Mouse (Mus musculus) limb, embryonic 13.5 days (tissue): ENCODE measurements around the gene Mob3b. TPM values are rescaled to one million over a fixed set of nuclear protein-coding genes. Genes with fewer than 3 reads are reported as not detected.

Experiments used
- ATAC-seq: fragments of 200-750 bp; cut with Nextera tagmentation; 2 replicates; pipeline ENCODE4 v1.8.0; 2017; ENCODE audit warnings: low read depth, moderate number of reproducible peaks, moderate TSS enrichment; ENCODE audit not compliant: low FRiP score
- H3K27ac ChIP-seq: fragments of 300-500 bp; sonication (generic); 2 replicates; pipeline ENCODE4 v1.5.1; 2015; ENCODE audit warnings: inconsistent platforms, mild to moderate bottlenecking, moderate library complexity
- H3K27me3 ChIP-seq: fragments of 300-500 bp; sonication (generic); 2 replicates; pipeline ENCODE4 v1.6.1; 2015; ENCODE audit warnings: mild to moderate bottlenecking, inconsistent platforms
- H3K36me3 ChIP-seq: fragments of 300-500 bp; sonication (generic); 2 replicates; pipeline ENCODE4 v1.6.1; 2015; ENCODE audit warnings: inconsistent platforms, mild to moderate bottlenecking, moderate library complexity
- H3K4me1 ChIP-seq: fragments of 300-500 bp; sonication (generic); 2 replicates; pipeline ENCODE4 v1.6.1; 2015; ENCODE audit warnings: inconsistent platforms
- H3K4me2 ChIP-seq: fragments of 300-500 bp; sonication (generic); replicated peaks from 2 replicates; pipeline ENCODE4 v1.6.1; 2015; ENCODE audit warnings: inconsistent platforms, mild to moderate bottlenecking, moderate library complexity
- H3K4me3 ChIP-seq: fragments of 300-500 bp; sonication (generic); 2 replicates; pipeline ENCODE4 v1.5.1; 2015; ENCODE audit warnings: moderate library complexity, mild to moderate bottlenecking, inconsistent platforms
- H3K9ac ChIP-seq: fragments of 300-500 bp; sonication (generic); 2 replicates; pipeline ENCODE4 v1.6.1; 2015; ENCODE audit warnings: mild to moderate bottlenecking, inconsistent platforms
- H3K9me3 ChIP-seq: fragments of 300-500 bp; sonication (generic); 2 replicates; pipeline ENCODE4 v1.6.1; 2016; ENCODE audit warnings: inconsistent platforms
- WGBS: fragments of 180-500 bp; shearing (Covaris S2); methylation state at CpG from one replicate; pipeline ENCODE4 v1.1.7; 2015; 5-methylcytosine and 5-hydroxymethylcytosine counted together
- polyA plus RNA-seq: library from polyadenylated mRNA; unstranded; fragments of >200 nt; fragmentation: Nextera tagmentation; extraction: Ambion mirVana; gene quantifications from 2 replicates; pipeline ENCODE4 v1.2.1, GENCODE M21; 2015

The Mob3b gene
- polyA plus RNA-seq, 1 experiment from 2014 or later: 13.5 TPM

- 75% methylated on average over 13 of the region's 13 CpGs for WGBS
- Histone ChIP-seq H3K27me3 (no peaks in the 10 kb centered on the region), H3K4me3 (no peak overlapping the region), H3K27ac (no peak overlapping the region; the same call in 1 of the 2 replicates), H3K4me2 (no peak overlapping the region), H3K9me3 (no peaks in the 10 kb centered on the region), H3K9ac (no peak overlapping the region), H3K36me3 (no peaks in the 10 kb centered on the region), H3K4me1 (peaks cover 11% of the 10 kb centered on the region; the same call in 1 of the 2 replicates)
- no peak for ATAC-seq
Measured at GRCm38 (mm10) chr4:35169571-35170125, 12.4 kb upstream of the Mob3b start.

- 57% methylated on average over 5 of the region's 5 CpGs for WGBS
- Histone ChIP-seq H3K36me3 (no peaks in the 10 kb centered on the region), H3K27me3 (no peaks in the 10 kb centered on the region), H3K9me3 (no peaks in the 10 kb centered on the region), H3K27ac (no peak overlapping the region), H3K4me3 (no peak overlapping the region), H3K4me1 (0 out of 2 replicates have a peak, but pooled peaks cover 3% of the 10 kb centered on the region), H3K9ac (no peak overlapping the region), H3K4me2 (no peak overlapping the region)
- ATAC-seq: no peak
Measured at GRCm38 (mm10) chr4:35167855-35168254, 10.6 kb upstream of the Mob3b start.

- no peak for ATAC-seq
- H3K4me2 ChIP-seq: no peak overlapping the region
- H3K4me1 ChIP-seq: 0 out of 2 replicates have a peak, but pooled peaks cover 3% of the 10 kb centered on the region
- H3K27ac ChIP-seq: no peak overlapping the region
- H3K4me3 ChIP-seq: no peak overlapping the region
- no peaks in the 10 kb centered on the region for H3K27me3 ChIP-seq
- WGBS: 83% methylated on average over 3 of the region's 3 CpGs
- no peaks in the 10 kb centered on the region for H3K9me3 ChIP-seq
- H3K36me3 ChIP-seq: no peaks in the 10 kb centered on the region
- H3K9ac ChIP-seq: no peak overlapping the region
Measured at GRCm38 (mm10) chr4:35165947-35166346, 8.7 kb upstream of the Mob3b start.

- Histone ChIP-seq H3K9me3 (no peaks in the 10 kb centered on the region), H3K36me3 (no peaks in the 10 kb centered on the region), H3K27ac (no peak overlapping the region), H3K4me1 (0 out of 2 replicates have a peak, but pooled peaks cover 3% of the 10 kb centered on the region), H3K9ac (no peak overlapping the region), H3K27me3 (no peaks in the 10 kb centered on the region), H3K4me3 (no peak overlapping the region), H3K4me2 (no peak overlapping the region)
- 89% methylated on average over 2 of the region's 2 CpGs for WGBS
- no peak for ATAC-seq
Measured at GRCm38 (mm10) chr4:35165275-35165674, 8.0 kb upstream of the Mob3b start.

GRCm38 (mm10) chr4:35157815-35158214 is 531 bp upstream of the Mob3b start:
- WGBS: 49% methylated on average over 11 of the region's 11 CpGs
- Histone ChIP-seq H3K4me2 (peak overlapping the region; percentile 85), H3K36me3 (no peaks in the 10 kb centered on the region), H3K9me3 (no peaks in the 10 kb centered on the region), H3K4me1 (peaks cover 14% of the 10 kb centered on the region), H3K4me3 (no peak overlapping the region), H3K27me3 (0 out of 2 replicates have a peak, but pooled peaks cover 2% of the 10 kb centered on the region), H3K9ac (no peak overlapping the region), H3K27ac (no peak overlapping the region)
- ATAC-seq: no peak

- under 1% methylated on average over 26 of the region's 26 CpGs for WGBS
- H3K27me3 ChIP-seq: 0 out of 2 replicates have a peak, but pooled peaks cover 2% of the 10 kb centered on the region
- peaks cover 14% of the 10 kb centered on the region for H3K4me1 ChIP-seq
- H3K36me3 ChIP-seq: no peaks in the 10 kb centered on the region
- ATAC-seq: peak; percentile 89
- H3K4me3 ChIP-seq: peak overlapping the region; percentile 60
- peak overlapping the region; percentile 87 for H3K27ac ChIP-seq
- no peaks in the 10 kb centered on the region for H3K9me3 ChIP-seq
- H3K4me2 ChIP-seq: peak overlapping the region; percentile 85
- peak overlapping the region; percentile 79 for H3K9ac ChIP-seq
Measured at GRCm38 (mm10) chr4:35156149-35156611, 1.1 kb downstream of the Mob3b start.

- no peak for ATAC-seq
- Histone ChIP-seq H3K27me3 (0 out of 2 replicates have a peak, but pooled peaks cover 2% of the 10 kb centered on the region), H3K27ac (0 out of 2 replicates have a peak overlapping the region, but pooled peaks have one; percentile 87), H3K4me3 (peak overlapping the region; percentile 60), H3K9ac (peak overlapping the region; percentile 79; the same call in 1 of the 2 replicates), H3K4me1 (peaks cover 14% of the 10 kb centered on the region), H3K9me3 (no peaks in the 10 kb centered on the region), H3K36me3 (no peaks in the 10 kb centered on the region), H3K4me2 (peak overlapping the region; percentile 85)
- 26% methylated on average over 20 of the region's 20 CpGs for WGBS
Measured at GRCm38 (mm10) chr4:35155132-35155922, 2.0 kb downstream of the Mob3b start.

- 21% methylated on average over 3 of the region's 3 CpGs for WGBS
Measured at GRCm38 (mm10) chr4:35154051-35154450, 3.2 kb downstream of the Mob3b start.

GRCm38 (mm10) chr4:35151756-35152155 is 5.5 kb downstream of the Mob3b start, which contains the start of gene Ifnk:
Ifnk (plus strand) TSS chr4:35152056.
- H3K27me3 ChIP-seq: no peaks in the 10 kb centered on the region
- WGBS: 77% methylated on average over 4 of the region's 4 CpGs
- H3K4me3 ChIP-seq: no peak within 1 kb of the TSS
- no peak within 1 kb of the TSS for H3K4me2 ChIP-seq
- no peaks in the 10 kb centered on the region for H3K9me3 ChIP-seq
- no peaks in the 10 kb centered on the region for H3K36me3 ChIP-seq
- H3K4me1 ChIP-seq: peaks cover 9% of the 10 kb centered on the region
- H3K9ac ChIP-seq: no peak within 1 kb of the TSS
- no peak within 1 kb of the TSS for H3K27ac ChIP-seq
- ATAC-seq: no peak

More at GRCm38 (mm10) chr4:35154051-35154450, 3.2 kb downstream of the Mob3b start:
- peaks cover 14% of the 10 kb centered on the region for H3K4me1 ChIP-seq
- no peaks in the 10 kb centered on the region for H3K9me3 ChIP-seq
- no peaks in the 10 kb centered on the region for H3K27me3 ChIP-seq
- H3K4me2 ChIP-seq: no peak overlapping the region
- H3K36me3 ChIP-seq: no peaks in the 10 kb centered on the region
- no peak overlapping the region for H3K9ac ChIP-seq
- no peak for ATAC-seq
- no peak overlapping the region for H3K27ac ChIP-seq
- H3K4me3 ChIP-seq: no peak overlapping the region

GRCm38 (mm10) chr4:35150706-35151105 is 6.6 kb downstream of the Mob3b start:
- H3K9ac ChIP-seq: no peak overlapping the region
- no peaks in the 10 kb centered on the region for H3K36me3 ChIP-seq
- H3K4me2 ChIP-seq: no peak overlapping the region
- no peak overlapping the region for H3K4me3 ChIP-seq
- WGBS: 90% methylated on average over 3 of the region's 3 CpGs
- H3K9me3 ChIP-seq: no peaks in the 10 kb centered on the region
- H3K27ac ChIP-seq: no peak overlapping the region
- H3K27me3 ChIP-seq: no peaks in the 10 kb centered on the region
- peaks cover 9% of the 10 kb centered on the region for H3K4me1 ChIP-seq
- no peak for ATAC-seq

- H3K4me2 ChIP-seq: no peak overlapping the region
- WGBS: 87% methylated on average over 4 of the region's 4 CpGs
- no peaks in the 10 kb centered on the region for H3K27me3 ChIP-seq
- H3K9me3 ChIP-seq: no peaks in the 10 kb centered on the region
- no peak overlapping the region for H3K9ac ChIP-seq
- H3K4me1 ChIP-seq: peaks cover 12% of the 10 kb centered on the region
- no peak overlapping the region for H3K27ac ChIP-seq
- H3K36me3 ChIP-seq: no peaks in the 10 kb centered on the region
- no peak overlapping the region for H3K4me3 ChIP-seq
- no peak for ATAC-seq
Measured at GRCm38 (mm10) chr4:35148326-35148725, 9.0 kb downstream of the Mob3b start.

- 91% methylated on average over 5 of the region's 5 CpGs for WGBS
- H3K9ac ChIP-seq: no peak overlapping the region
- H3K4me2 ChIP-seq: no peak overlapping the region
Measured at GRCm38 (mm10) chr4:35146597-35146996, 10.7 kb downstream of the Mob3b start.

More at GRCm38 (mm10) chr4:35146597-35146996, 10.7 kb downstream of the Mob3b start:
- ATAC-seq: no peak
- Histone ChIP-seq H3K9me3 (no peaks in the 10 kb centered on the region), H3K4me3 (no peak overlapping the region), H3K4me1 (peaks cover 18% of the 10 kb centered on the region), H3K36me3 (no peaks in the 10 kb centered on the region), H3K27me3 (no peaks in the 10 kb centered on the region), H3K27ac (no peak overlapping the region)
